Mouse (Mus musculus): ENCODE results near the gene Chrnd. TPM values are rescaled to one million over a fixed set of nuclear protein-coding genes. Genes with fewer than 3 reads are reported as not detected.

Gene Chrnd
- not detected for total RNA-seq (2021)

- DNase-seq (ENCODE audit: extremely low spot score in 1 of 2, low spot score in 1 of 2), result no peak
Measured at GRCm38 (mm10) chr1:87190429-87190828, at the start of gene Chrnd. Gene Chrnd, plus strand, starts transcription at chr1:87190607.

GRCm38 (mm10) chr1:87141550-87141949, 48.9 kb upstream of the Chrnd start:
- no peak for DNase-seq (ENCODE audit: extremely low spot score in 1 of 2, low spot score in 1 of 2)

- no peak for DNase-seq (ENCODE audit: extremely low spot score in 1 of 2, low spot score in 1 of 2)
Measured at GRCm38 (mm10) chr1:87142456-87142855, 48.0 kb upstream of the Chrnd start.

GRCm38 (mm10) chr1:87143141-87143540, 47.3 kb upstream of the Chrnd start:
- DNase-seq (ENCODE audit: extremely low spot score in 1 of 2, low spot score in 1 of 2), result no peak

- DNase-seq (ENCODE audit: extremely low spot score in 1 of 2, low spot score in 1 of 2), result no peak
Measured at GRCm38 (mm10) chr1:87149422-87149821, 41.0 kb upstream of the Chrnd start.

- DNase-seq (ENCODE audit: extremely low spot score in 1 of 2, low spot score in 1 of 2), result no peak
Measured at GRCm38 (mm10) chr1:87151286-87151685, 39.1 kb upstream of the Chrnd start.

- DNase-seq (ENCODE audit: extremely low spot score in 1 of 2, low spot score in 1 of 2), result no peak
Measured at GRCm38 (mm10) chr1:87153776-87154500, 36.5 kb upstream of the Chrnd start.

- DNase-seq (ENCODE audit: extremely low spot score in 1 of 2, low spot score in 1 of 2), result no peak
Measured at GRCm38 (mm10) chr1:87154501-87155120, 35.8 kb upstream of the Chrnd start.

- DNase-seq (ENCODE audit: extremely low spot score in 1 of 2, low spot score in 1 of 2), result no peak
Measured at GRCm38 (mm10) chr1:87155531-87156198, 34.7 kb upstream of the Chrnd start.

GRCm38 (mm10) chr1:87156199-87156587, 34.2 kb upstream of the Chrnd start, which contains the start of gene Ecel1:
Gene Ecel1, minus strand, starts transcription at chr1:87156521.
- DNase-seq (ENCODE audit: extremely low spot score in 1 of 2, low spot score in 1 of 2), result no peak

GRCm38 (mm10) chr1:87159396-87159795, 31.0 kb upstream of the Chrnd start:
- no peak for DNase-seq (ENCODE audit: extremely low spot score in 1 of 2, low spot score in 1 of 2)

GRCm38 (mm10) chr1:87164164-87164795, 26.1 kb upstream of the Chrnd start:
- no peak for DNase-seq (ENCODE audit: extremely low spot score in 1 of 2, low spot score in 1 of 2)

- DNase-seq (ENCODE audit: extremely low spot score in 1 of 2, low spot score in 1 of 2), result no peak
Measured at GRCm38 (mm10) chr1:87164796-87165184, 25.6 kb upstream of the Chrnd start.

GRCm38 (mm10) chr1:87170458-87170857, 19.9 kb upstream of the Chrnd start:
- DNase-seq (ENCODE audit: extremely low spot score in 1 of 2, low spot score in 1 of 2), result no peak

GRCm38 (mm10) chr1:87171312-87171711, 19.1 kb upstream of the Chrnd start:
- no peak for DNase-seq (ENCODE audit: extremely low spot score in 1 of 2, low spot score in 1 of 2)

GRCm38 (mm10) chr1:87172316-87172715, 18.1 kb upstream of the Chrnd start:
- DNase-seq (ENCODE audit: extremely low spot score in 1 of 2, low spot score in 1 of 2), result no peak

- DNase-seq (ENCODE audit: extremely low spot score in 1 of 2, low spot score in 1 of 2), result peak; percentile 48 to 62
Measured at GRCm38 (mm10) chr1:87174006-87174955, 16.1 kb upstream of the Chrnd start.

- DNase-seq (ENCODE audit: extremely low spot score in 1 of 2, low spot score in 1 of 2), result peak in 1 of 2 experiments; percentile 54
Measured at GRCm38 (mm10) chr1:87175852-87176292, 14.5 kb upstream of the Chrnd start.

GRCm38 (mm10) chr1:87180896-87181295, 9.5 kb upstream of the Chrnd start:
- DNase-seq (ENCODE audit: extremely low spot score in 1 of 2, low spot score in 1 of 2), result no peak

GRCm38 (mm10) chr1:87183013-87183412, 7.4 kb upstream of the Chrnd start, which contains the start of gene Prss56:
Gene Prss56, plus strand, starts transcription at chr1:87183313.
- DNase-seq (ENCODE audit: extremely low spot score in 1 of 2, low spot score in 1 of 2), result no peak
